Mouse (Mus musculus) lung, postnatal 14 days (tissue): ENCODE data around the gene Nkx1-1.

Experiments
- DNase-seq: peaks from one replicate; pipeline ENCODE4 v3.0.0; 2021

Gene Nkx1-1

DNA sequence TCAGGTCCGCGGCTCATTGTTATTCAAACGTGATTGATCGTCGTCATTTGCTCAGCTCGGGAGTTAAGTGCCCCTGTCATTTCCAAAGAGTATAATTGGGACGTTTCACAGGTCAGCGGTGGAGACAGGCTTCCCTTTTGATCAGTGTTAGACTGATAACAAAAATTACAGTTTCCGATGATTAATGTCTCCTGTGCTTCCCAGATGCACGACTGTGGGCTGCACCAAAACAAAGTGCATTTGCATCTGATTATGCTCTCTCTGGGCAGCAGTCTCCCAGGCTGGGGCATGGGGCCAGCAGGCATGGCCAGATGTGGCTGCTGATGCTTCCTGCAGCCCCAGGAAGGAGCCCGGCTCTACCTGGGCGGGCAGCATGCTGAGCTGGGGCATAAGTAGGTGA lies 33.0 kb downstream of the Nkx1-1 start:
- no peak for DNase-seq

DNA sequence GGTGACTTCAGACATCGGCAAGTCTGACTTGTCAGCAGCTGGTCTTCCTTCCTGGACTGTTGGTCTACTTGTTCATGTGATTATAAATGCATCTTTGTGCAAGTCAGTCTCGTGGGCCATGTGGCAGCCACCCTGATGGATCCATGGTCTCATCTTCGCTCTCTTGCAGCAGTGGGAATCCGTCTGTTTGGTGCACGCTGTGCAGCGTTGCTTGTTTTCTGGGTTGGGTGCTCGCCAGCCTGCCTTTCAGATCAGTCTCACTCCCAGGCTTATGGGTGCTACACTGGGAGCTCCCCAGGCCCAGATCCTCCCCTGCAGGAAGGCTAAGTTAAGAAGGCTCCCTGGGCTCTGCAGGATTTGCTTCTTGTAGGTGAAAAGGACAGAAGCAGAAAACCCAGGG lies 36.9 kb downstream of the Nkx1-1 start:
- DNase-seq: no peak

- DNase-seq: no peak
Measured at GRCm38 (mm10) chr5:33395693-33396092, 38.1 kb downstream of the Nkx1-1 start.

GRCm38 (mm10) chr5:33393803-33394202 lies 40.0 kb downstream of the Nkx1-1 start:
- peak; percentile 76 for DNase-seq

DNA sequence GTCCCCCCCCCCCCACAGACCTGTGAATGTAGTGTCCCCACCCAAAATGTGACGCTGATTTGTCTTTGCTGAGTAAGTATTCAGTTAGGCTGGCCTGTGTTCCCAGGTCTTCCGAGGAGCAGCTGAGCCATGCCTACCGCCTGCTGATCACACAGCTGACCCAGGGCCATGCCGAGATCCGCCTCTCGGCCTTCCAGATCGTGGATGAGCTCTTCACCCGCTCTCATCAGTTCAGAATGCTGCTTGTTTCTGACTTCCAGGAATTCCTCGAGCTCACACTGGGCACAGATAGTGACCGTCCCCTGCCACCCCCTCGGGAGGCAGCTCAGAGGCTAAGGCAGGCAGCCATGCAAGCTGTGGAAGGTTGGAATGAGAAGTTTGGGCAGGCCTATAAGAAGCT lies 46.2 kb downstream of the Nkx1-1 start:
- DNase-seq: no peak
